Mouse (Mus musculus) heart, postnatal 0 days (tissue): ENCODE results near the gene Chd2. TPM values are rescaled to one million over a fixed set of nuclear protein-coding genes. Genes with fewer than 3 reads are reported as not detected.

Experiments
- ATAC-seq: fragments of 200-750 bp; cut with Nextera tagmentation; 2 replicates; pipeline ENCODE4 v1.8.0; 2017; ENCODE audit warnings: low read depth, moderate number of reproducible peaks, moderate library complexity; ENCODE audit not compliant: insufficient read depth
- DNase-seq: peaks from one replicate; pipeline ENCODE4 v3.0.0-alpha.2; 2016; ENCODE audit warnings: low spot score
- H3K27ac ChIP-seq: fragments of 300-500 bp; sonication (generic); 2 replicates; pipeline ENCODE4 v1.5.1; 2014; ENCODE audit warnings: low read depth, mild to moderate bottlenecking
- H3K27me3 ChIP-seq: fragments of 300-500 bp; sonication (generic); 2 replicates; pipeline ENCODE4 v1.6.1; 2014; ENCODE audit warnings: low read length, mixed read lengths; ENCODE audit not compliant: control insufficient read depth, insufficient read depth
- H3K36me3 ChIP-seq: fragments of 300-500 bp; sonication (generic); replicated peaks from 2 replicates; pipeline ENCODE4 v1.6.1; 2014; ENCODE audit warnings: low read length, mixed read lengths; ENCODE audit not compliant: control insufficient read depth, insufficient read depth
- H3K4me1 ChIP-seq: fragments of 300-500 bp; sonication (generic); 2 replicates; pipeline ENCODE4 v1.6.1; 2014; ENCODE audit warnings: antibody characterized with exemption; ENCODE audit not compliant: control insufficient read depth, insufficient read depth
- H3K4me2 ChIP-seq: fragments of 300-500 bp; sonication (generic); 2 replicates; pipeline ENCODE4 v1.6.1; 2014; ENCODE audit warnings: low read depth, mild to moderate bottlenecking, low read length, moderate library complexity
- H3K4me3 ChIP-seq: fragments of 300-500 bp; sonication (generic); 2 replicates; pipeline ENCODE4 v1.5.1; 2014; ENCODE audit warnings: low read depth, low read length
- H3K9ac ChIP-seq: fragments of 300-500 bp; sonication (generic); replicated peaks from 2 replicates; pipeline ENCODE4 v1.6.1; 2014; ENCODE audit warnings: low read depth, low read length, mixed read lengths
- H3K9me3 ChIP-seq: fragments of 300-500 bp; sonication (generic); replicated peaks from 2 replicates; pipeline ENCODE4 v1.6.1; 2016; ENCODE audit warnings: low read length; ENCODE audit not compliant: control insufficient read depth
- CTCF ChIP-seq: IDR thresholded peaks from 2 replicates; pipeline ENCODE4 v1.5.1; 2016; ENCODE audit warnings: antibody characterized with exemption, control low read depth, low read depth
- EP300 ChIP-seq: IDR thresholded peaks from 2 replicates; pipeline ENCODE4 v1.6.1; 2016; ENCODE audit warnings: antibody characterized with exemption, low read depth
- WGBS: fragments of 180-500 bp; shearing (Covaris S2); extraction: QIAGEN DNeasy Blood & Tissue Kit; methylation state at CpG from one replicate; pipeline ENCODE4 v1.1.7; 2014; 5-methylcytosine and 5-hydroxymethylcytosine counted together
- polyA plus RNA-seq: library from polyadenylated mRNA; unstranded; fragments of >200 nt; fragmentation: Nextera tagmentation; extraction: Ambion mirVana; gene quantifications from 2 replicates; pipeline ENCODE4 v1.2.1, GENCODE M21; 2015
- total RNA-seq: library from RNA; depleted of rRNA; stranded (reverse); fragments of >200 nt; gene quantifications from 2 replicates; pipeline ENCODE4 v1.2.3, GENCODE M21; 2014; ENCODE audit warnings: low replicate concordance

Chd2 gene
- total and polyA plus RNA-seq, 2 experiments from 2014 or later: 31.1 to 65.5 TPM

DNA sequence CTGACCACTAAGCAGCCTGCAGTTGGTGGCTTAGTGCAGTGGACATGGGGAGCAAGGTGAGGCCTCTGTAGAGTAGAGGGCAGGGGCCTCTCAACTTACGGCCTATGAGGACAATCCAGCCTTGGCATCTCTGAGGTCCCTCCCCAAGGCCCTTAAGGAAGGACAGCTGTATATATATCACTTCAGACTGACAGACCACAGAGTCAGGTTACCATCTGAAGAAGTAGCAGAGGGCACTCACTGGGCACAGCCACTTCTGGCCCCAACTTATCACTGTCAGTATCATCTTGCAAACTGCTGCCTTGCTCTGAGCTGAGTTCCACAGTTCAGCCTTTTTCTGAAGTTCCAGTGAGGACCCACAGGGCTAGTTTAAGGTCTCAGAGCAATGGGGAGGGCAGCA, 139.0 kb downstream of the Chd2 start:
- WGBS: 85% methylated on average over 1 of the region's 1 CpGs
- H3K27me3 ChIP-seq: peaks cover 21% of the 10 kb centered on the region
- H3K4me3 ChIP-seq: no peak overlapping the region
- peaks cover 13% of the 10 kb centered on the region for H3K4me1 ChIP-seq
- TF ChIP-seq EP300 (no peak), CTCF (no peak)
- no peak overlapping the region for H3K4me2 ChIP-seq
- no peaks in the 10 kb centered on the region for H3K9me3 ChIP-seq
- H3K9ac ChIP-seq: no peak overlapping the region
- no peak for ATAC-seq
- no peak for DNase-seq
- no peak overlapping the region for H3K27ac ChIP-seq
- H3K36me3 ChIP-seq: no peaks in the 10 kb centered on the region

DNA sequence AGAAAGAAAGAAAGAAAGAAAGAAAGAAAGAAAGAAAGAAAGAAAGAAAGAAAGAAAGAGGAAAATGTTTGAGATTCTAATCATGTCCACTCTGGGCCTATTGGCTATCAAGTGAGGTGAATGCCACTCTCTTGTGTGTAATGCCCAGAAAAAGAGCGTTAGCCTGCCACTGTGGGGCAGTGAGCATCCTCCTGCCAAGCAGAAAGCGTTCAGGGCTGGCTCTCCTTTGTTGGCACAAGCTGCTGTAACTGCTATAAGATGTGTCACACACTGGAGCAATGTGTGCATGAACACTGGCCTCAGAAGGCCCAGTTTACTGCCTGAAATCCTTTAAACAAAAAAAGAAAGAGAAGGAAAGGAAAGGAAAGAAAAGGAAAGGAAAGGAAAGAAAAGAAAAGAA, 139.5 kb downstream of the Chd2 start:
- Histone ChIP-seq H3K27me3 (peaks cover 21% of the 10 kb centered on the region), H3K4me1 (peaks cover 13% of the 10 kb centered on the region), H3K4me3 (no peak overlapping the region), H3K36me3 (no peaks in the 10 kb centered on the region), H3K9me3 (no peaks in the 10 kb centered on the region), H3K4me2 (no peak overlapping the region), H3K27ac (no peak overlapping the region), H3K9ac (no peak overlapping the region)
- ATAC-seq (no peak), DNase-seq (no peak)
- 75% methylated on average over 2 of the region's 2 CpGs for WGBS
- TF ChIP-seq CTCF (no peak), EP300 (no peak)

DNA sequence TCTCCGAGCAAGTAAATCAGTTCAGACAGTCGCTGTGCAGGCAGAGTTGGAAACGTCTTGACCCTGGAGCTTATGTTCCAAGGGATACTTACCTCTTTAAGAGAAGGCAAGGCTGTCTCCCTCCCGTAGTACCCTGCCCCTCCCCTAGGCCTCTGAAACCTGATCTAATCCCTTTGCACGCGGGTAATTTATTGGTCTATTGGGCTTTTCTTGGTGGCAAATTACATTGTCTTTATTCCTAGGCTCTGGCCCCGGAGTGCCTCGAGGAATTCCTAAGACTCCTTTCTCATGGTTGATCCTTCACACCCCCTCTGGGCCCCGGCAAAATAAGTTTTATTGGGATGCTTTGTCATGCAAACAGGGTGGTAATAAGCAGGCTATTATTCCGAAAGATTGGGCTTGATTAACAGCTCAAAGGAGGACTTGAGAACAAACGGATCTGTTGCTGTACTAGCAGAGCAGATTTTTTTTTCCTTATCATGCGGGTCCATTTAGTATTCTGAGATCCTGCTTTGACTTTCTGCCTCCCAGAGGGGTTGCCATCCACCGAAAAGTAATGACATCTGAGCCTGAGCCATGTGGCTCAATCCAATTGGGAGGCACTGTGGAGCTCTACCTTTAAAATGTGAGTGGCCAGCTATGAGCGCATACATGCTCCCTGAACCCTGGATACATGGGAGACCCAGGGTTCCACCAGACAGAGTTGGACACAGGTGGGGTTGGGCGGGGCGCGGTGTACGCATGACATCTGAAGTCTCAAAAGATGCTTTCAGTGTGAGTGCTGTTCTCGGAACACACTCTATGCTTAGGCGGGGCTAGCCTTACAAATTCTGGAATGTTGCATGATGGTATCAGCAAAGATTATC, 141.3 kb downstream of the Chd2 start:
- Histone ChIP-seq H3K9ac (no peak overlapping the region), H3K4me2 (peak overlapping the region; percentile 65), H3K4me1 (peaks cover 13% of the 10 kb centered on the region), H3K36me3 (no peaks in the 10 kb centered on the region), H3K27me3 (peaks cover 21% of the 10 kb centered on the region), H3K27ac (no peak overlapping the region), H3K4me3 (peak overlapping the region; percentile 35), H3K9me3 (no peaks in the 10 kb centered on the region)
- WGBS: 31% methylated on average over 20 of the region's 20 CpGs
- no peak for TF ChIP-seq CTCF
- TF ChIP-seq EP300: no peak
- DNase-seq: no peak
- no peak; the same call in 1 of the 2 replicates for ATAC-seq

DNA sequence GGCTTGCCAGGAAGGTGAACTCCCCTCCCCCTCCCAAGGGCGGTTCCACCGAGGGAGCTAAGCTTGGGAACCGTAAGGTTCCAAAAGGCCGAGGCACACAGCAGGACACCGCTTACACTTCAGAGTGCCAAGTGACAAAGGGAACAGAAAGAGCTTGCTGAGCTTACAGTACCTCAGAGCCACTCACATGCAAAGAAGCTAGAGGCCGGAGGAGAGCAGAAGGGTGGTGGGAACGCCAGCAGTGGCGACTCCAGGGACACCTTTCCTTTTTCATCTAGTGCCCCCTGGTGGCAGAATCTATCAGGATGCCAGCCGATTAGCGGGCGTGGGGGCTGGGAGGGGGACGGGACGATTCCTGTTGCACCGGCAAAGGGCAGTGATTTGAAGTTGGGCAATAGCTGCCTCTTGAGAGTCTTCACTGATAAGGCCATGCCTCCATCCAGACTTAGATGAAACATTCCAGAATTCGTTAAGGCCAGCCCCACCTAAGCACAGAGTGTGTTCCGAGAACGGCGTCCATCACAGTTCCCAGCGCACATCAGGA, 142.1 kb downstream of the Chd2 start:
- TF ChIP-seq EP300 (no peak), CTCF (peak; percentile 76)
- Histone ChIP-seq H3K4me3 (peak overlapping the region; percentile 35), H3K4me1 (peaks cover 13% of the 10 kb centered on the region), H3K9me3 (no peaks in the 10 kb centered on the region), H3K27me3 (peaks cover 21% of the 10 kb centered on the region), H3K4me2 (peak overlapping the region; percentile 65), H3K9ac (no peak overlapping the region), H3K36me3 (no peaks in the 10 kb centered on the region), H3K27ac (no peak overlapping the region)
- peak; percentile 74 for DNase-seq
- 3% methylated on average over 19 of the region's 19 CpGs for whole genome bisulfite sequencing
- ATAC-seq: peak; percentile 70

DNA sequence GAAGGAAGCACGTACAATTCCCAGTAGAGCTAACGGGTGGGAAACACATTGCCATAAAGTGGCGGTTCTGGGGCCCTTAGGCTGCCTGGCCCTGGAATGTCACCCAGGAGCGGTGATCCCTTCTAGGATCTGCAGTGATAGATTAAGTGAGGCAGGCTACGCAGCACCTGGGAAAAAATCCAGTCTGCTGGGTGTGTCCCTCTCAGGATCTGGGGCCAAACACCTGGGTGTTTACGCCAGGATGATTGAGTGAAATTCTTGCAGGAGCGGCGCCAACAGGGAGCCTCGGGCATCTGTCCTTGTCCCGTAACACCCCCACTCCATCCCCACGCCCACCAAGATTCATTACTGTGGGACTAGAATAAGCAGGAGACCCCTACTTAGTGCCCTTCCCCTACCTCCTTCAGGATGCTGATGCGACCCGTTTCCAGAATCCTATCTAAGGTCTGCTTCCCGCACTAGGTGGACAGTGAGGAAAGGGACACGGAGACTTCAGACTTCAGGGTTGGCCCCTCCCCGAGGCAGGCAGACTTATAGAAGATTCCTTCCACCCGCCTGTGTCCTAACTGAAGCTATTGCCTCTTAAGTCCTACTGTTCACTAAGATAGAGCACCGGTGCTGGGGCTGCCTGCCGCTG, 142.7 kb downstream of the Chd2 start:
- peak overlapping the region; percentile 35 for H3K4me3 ChIP-seq
- no peaks in the 10 kb centered on the region for H3K9me3 ChIP-seq
- peaks cover 13% of the 10 kb centered on the region for H3K4me1 ChIP-seq
- H3K4me2 ChIP-seq: peak overlapping the region; percentile 65
- peaks cover 21% of the 10 kb centered on the region for H3K27me3 ChIP-seq
- H3K9ac ChIP-seq: no peak overlapping the region
- DNase-seq (no peak), ATAC-seq (no peak)
- no peaks in the 10 kb centered on the region for H3K36me3 ChIP-seq
- 5% methylated on average over 19 of the region's 19 CpGs for WGBS
- no peak overlapping the region for H3K27ac ChIP-seq
- TF ChIP-seq EP300 (no peak), CTCF (no peak)
